Mouse (Mus musculus): ENCODE data around the gene Gm48551.

The Gm48551 gene

DNA sequence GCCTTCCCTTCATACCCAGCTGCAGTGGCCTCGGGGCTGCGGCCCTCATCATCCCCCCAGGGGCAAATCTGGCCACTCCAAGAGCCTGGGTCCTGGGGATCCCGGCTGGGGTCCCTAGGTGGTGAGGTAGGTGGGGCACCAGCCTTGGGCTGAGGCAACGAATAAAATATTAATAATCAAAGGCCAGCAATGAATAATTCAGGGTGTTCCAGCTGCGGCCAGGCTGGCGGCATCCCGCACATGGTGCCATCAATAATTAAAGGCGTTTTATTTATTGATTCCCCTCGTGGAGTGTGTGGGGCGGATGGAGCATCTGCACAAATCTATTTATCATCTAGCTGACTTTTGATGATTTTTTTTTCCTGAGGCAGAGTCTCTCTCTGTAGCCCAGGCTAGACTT lies 19.2 kb downstream of the Gm48551 start:
- DNase-seq (ENCODE audit: extremely low spot score), result no peak

DNA sequence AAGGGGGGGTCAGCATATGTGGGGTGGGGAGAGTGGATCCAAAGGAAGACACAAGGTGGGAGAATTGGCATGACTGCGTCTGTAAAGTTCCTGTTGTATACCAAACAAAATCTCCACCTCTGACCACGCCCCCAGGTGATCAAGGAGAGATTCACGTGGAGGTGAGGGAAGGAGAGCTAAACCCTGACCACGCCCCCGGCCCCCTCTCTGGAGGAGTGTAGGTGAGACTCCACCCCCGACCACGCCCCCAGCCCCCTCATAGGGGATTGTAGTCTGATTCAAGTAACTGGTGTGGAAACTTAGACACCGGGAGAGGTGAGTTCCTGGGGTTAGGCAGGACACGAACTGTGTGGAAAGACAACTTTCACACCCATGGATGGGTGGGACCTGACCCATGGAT lies 19.8 kb downstream of the Gm48551 start:
- no peak for DNase-seq (ENCODE audit: extremely low spot score)

DNA sequence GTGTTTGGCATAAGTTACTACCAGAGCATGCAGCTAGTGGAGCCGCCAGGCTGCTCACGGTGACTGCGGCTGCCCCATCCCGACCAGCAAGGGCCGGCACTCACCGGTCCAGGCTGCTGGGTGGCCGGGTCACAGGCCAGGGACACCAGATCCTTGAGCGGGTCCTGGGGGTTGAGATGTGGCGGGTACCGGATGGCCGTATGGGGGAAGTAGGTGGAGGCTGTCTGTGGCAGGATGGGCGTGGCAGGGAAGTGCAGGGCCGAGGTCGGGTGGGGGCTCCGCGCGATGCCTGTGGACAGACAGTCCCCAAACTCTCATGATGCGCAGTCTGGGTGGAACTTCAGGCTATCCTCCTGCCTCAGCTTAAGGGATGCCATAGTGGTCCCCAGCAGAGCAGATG lies 20.5 kb downstream of the Gm48551 start:
- no peak for DNase-seq (ENCODE audit: extremely low spot score)

DNA sequence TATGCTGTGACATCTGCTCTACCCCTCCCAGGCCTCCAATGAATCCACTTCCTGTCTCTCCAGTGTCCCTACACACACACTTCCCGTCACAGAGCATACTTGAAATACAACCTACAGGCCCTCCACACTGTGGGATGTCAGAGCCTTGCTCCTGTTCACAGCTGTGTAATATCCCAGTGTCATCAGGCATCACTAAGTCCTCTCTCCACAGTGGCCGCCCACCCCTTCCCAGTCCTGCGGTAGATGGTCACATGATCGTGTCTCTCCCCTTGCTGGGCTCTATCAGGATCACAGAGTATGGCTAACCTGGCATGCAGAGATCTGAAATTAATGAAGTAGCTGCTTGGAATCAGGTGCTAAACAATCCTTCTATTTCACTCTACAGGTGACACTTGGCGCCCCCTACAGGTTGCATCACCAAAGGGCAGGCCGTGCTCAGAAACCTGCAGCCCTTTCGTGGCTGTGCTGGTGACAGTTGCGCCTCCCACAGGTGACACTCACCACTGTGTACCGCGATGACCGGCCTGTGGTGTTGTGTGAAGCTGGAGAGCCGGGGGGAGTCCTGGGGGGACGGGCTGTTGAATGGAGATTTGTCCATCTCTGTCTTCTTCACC lies 21.4 kb downstream of the Gm48551 start:
- DNase-seq (ENCODE audit: extremely low spot score), result no peak

DNA sequence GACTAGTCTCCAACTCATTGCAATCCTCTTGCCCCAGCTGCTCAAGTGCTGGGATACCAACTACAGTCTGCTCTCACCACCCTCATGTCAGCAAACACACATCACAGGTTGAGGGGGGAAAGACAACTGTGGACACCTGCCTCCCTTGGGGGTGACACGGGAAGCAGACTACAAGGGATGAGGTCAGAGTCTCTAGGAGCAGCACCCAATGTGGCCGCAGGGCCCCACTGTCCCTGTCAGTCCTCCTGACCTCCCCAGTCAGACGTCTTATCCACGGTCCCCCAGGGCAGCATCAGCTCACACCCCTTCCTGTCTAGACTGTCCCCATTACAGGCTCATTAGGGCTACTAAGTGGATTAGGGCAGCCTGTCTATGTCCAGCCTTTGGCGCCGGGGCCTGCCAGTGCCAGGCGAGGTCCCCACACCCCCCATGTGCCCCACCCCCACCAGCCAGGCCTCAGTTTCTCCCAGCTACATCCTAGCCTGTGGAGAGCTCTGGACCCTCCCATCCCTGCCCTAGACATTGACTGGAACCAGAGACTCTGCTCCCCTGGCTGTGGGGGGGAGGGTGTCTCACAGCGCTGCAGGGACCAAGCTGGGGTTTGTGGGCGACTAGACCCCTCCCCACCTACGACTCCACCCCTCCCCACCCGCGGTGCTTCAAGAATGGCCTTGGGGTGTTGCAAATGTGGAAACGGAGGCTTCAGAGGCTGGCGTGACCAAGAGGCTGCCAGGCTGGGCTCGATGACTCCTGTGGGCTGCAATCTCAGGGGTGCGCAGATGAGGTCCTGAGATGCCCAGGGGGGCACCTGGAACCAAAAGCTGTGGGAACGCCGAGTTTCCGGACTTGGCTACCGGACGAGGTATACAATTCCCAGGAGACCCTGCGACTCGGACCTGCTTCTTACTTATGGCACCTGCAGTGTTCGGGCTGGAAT lies 22.5 kb downstream of the Gm48551 start:
- DNase-seq (ENCODE audit: extremely low spot score), result no peak

DNA sequence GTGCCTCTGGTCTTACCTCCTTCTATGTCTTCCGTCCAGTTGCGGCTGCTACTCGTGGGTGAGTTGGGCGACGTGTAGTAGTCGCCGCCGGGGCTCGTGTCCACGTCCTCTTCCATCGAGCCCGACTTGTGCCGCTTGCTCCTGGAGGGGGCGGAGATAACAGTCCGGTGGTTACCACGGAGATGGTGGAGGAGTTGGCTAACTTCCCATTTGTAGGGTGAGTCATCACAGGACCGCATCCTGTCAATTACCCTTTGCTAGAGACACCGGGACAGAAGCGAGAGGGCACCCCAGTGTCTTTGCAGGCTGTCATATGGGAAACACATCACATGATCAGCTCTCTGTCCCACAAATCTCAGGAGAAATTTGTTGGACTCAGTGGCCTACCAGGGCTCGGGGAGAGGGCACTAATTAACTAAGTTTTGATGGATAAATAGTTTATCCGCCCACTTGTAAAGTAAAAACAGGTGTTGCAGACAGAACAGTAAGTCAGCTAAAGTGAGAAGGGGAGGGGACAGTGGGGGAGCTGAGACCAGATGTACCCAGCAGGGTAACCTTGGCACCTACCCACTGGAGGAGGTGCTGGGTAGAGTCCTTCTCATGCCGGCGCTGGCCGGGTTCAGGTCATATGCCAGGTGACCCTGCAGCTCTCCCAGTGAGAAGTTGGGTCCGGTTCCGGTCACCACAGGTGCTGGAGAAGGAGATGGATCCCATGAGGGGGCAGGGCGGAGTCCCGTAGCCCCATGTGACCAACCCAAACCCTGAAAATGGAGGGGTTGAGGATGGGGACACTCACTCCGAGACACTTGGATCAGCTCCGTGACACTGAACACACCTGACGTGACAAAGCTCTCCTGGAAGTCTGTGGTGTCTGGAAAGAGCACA lies 23.5 kb downstream of the Gm48551 start:
- DNase-seq (ENCODE audit: extremely low spot score), result peak; percentile 55

DNA sequence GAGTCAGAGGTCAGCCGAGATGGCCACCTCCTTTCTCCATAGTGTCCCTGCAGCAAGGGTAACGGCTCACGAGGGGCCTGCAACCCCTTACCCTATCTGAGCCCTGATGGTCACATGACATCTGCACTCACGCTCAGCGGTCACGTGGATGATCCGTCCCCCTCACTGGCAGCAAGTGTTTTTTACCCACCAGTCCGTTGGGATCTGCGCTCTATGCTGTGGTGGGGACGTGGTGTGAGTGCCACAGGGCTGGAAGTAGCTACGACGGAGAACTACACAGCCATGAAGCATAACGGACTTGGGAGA lies 24.1 kb downstream of the Gm48551 start:
- no peak for DNase-seq (ENCODE audit: extremely low spot score)

DNA sequence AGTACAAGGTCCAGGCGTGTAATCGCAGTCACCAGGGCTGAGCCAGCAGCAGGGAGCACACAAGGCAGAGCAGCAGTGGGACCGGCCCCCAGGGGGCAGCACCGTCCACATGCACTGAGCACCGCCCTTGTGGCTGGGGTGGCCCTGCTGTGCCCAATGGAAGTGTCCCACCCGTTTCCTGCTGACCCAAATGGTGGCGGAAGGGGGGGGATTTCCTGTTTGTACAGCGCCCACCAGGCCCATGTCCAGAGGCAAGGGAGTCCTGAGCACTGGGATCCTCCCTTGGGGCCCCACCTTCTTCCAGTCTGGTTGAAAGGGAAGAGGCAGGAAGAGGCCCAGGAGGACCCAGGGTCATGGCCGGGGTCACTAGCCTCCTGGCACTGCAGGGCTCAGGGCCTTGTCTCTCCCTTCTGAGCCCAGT lies 24.6 kb downstream of the Gm48551 start:
- peak; percentile 83 for DNase-seq (ENCODE audit: extremely low spot score)

DNA sequence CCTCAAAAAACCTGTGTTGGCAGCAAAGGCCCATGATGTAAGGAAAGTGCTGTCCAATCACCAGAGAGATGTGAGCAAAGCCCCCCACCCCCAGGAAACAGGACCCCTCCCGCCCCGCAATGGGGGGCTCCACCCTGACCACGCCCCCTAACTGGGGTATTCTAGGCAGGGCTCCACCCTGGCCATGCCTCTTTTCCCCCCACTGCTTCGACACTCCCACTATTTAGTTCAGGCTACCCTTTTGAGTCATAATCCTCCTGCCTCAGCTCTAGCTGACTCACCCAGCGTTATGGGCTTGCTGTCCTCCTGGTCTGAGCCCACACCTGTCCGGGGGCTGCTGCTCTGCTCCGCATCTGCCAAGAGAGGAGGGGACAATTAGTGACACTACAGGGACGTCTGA lies 25.1 kb downstream of the Gm48551 start:
- DNase-seq (ENCODE audit: extremely low spot score), result no peak

DNA sequence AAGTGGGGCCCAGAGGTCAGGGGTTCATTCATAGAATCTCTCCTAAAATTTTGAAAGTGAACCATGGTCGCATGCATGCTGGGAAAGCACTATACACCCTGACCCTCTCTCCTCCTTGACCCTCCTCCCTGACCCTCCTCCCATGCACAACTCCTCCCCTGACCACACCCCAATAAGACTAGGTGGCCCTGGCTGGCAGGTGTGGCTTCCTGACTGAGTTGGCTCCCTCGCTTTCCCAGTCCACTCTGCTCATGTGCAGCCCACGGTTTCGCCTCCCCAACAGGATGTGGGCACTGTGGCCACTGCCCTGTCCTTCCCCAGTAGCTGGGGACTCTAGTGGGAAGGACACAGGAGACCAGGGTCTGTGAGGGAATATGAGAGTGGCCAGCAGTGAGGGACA lies 26.1 kb downstream of the Gm48551 start:
- no peak for DNase-seq (ENCODE audit: extremely low spot score)

DNA sequence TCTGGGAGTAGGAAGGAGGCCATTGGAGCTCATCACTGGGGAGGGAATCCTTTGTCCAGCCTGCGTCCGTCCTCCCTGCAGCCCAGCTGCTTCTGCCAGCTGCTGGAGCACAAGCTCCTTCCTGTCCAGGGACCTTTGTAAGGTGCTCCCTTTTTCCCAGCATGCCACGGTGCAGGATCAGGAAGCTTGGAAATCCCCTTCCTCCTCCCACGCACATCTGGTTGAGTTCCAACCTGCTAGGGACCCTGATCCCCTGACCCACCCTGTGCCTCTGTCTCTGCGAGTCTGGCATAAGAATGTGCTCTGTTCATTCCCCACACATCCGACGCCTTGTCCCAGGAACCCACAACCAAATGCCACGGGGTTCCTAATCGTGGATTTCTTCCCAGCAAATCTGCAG lies 26.7 kb downstream of the Gm48551 start:
- no peak for DNase-seq (ENCODE audit: extremely low spot score)

DNA sequence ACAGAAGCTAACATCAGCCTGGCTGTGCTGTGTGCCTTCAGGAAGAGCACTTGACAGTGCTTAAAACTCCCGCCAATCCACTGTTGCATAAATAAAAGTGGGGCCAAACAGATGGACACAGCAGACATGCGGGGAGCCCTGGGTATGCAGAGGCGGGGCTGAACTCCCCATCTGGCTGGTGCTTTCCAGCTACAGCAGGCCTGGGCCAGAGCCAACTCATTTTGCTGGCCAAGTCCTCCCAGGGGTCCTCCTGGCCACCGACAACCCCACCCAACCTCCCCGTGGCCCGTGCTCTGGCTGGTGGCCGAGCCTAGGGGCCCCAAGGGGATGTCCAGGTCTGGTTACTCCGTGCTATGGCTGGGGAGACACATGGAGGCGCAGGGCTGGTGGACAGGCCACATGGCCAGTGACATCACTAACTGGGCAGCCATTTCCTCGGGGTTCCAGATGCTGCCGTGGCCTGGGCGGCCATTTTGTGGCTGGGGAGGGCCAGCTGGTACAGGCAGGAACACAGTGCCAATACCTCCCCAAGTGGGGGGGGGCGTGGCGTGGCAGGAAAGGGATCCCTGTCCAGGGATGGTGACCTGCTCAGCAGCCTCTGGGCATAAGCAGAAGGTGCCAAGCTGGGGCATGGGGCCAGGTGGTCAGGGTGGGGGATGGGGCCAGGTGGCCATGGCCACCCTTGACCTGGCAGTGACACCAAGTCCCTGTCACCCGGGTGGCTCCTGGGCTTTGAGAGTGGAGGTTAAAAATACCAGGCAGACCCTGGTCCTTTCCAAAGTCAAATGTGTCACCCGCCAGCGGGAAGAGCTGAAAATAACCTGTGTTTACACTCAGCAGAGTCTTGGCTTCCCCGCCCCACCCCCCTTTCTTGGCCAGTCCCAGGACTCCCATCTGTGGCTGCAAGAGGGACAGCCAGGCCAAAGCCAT lies 27.5 kb downstream of the Gm48551 start:
- no peak for DNase-seq (ENCODE audit: extremely low spot score)

DNA sequence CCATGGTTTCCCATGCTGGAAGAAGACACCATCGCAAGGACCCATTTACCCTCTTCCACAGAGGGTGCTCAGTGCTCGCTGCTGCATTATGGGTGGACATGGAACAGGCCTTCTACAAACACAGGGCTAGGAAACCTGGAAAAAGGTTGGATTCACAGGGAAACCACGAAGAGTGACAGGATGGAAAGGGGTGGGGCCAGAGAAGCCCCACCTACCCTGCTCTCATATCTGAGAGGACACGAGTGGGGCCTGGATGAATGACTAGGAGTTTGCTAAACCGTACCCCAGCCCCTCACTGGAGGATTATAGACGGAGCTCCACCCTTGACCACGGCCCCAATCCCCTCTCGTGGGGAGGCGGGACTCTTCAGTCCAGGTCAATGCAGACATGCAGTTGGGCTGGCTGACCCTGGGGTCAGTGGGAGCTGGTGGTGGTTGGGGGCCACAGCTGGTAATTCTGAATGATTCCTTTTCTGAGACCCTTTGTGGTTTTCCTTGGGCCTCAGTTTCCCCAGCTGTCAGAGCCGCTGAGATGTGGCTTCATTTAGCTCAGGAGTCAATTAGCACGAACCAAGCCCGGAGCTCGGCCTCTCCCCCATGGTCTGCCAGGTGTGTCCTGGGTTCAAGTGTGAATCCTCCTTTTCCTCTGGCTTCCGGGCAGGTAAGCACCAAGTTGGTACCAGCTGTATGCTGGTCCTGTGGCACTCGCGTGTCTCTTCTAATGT lies 28.5 kb downstream of the Gm48551 start:
- DNase-seq (ENCODE audit: extremely low spot score), result no peak

DNA sequence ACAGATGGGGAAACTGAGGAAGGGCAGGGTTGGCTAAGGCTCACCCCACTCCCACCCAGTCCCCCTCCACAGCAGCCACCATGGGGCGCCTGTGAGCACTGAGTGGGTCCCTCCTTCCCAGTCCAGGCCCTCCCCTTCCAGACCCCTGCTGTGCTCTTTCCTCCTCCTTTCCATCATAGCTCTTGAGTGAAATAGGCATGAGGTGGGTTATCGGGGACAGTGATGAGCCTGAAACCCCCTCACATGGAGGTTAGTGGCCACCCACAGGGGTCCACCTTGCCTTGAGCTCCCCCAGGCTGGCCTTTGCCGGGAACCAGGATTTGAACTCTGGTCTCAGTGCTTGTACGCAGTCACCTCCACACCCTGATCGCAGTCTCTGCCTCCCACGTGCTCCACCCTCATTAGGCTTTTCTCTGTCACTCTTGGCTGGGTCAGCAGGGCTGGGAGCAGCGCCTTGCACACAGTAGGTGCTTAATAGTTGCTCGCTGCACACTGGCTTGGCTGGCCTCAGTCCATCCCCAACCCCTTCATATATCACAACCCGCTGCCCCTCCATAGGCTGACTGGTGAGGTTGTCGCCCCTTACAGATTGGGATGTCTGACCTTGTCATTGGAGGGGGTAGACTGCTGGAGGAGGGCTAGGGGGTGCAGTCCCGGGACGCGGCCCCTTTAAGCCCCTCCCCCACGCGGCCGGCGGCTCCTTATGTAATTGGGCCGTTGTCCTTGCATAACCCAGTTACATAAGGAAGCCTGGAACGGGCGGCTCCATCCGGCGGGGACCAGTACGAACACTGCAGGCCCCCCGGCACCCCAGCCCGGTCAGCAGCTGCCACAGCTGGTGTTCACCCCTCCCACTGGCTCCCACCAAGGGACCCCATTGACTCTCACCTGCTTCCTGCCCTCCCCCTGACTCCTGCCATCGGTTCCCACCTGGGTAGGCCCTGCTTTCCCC lies 29.3 kb downstream of the Gm48551 start:
- DNase-seq (ENCODE audit: extremely low spot score), result no peak

DNA sequence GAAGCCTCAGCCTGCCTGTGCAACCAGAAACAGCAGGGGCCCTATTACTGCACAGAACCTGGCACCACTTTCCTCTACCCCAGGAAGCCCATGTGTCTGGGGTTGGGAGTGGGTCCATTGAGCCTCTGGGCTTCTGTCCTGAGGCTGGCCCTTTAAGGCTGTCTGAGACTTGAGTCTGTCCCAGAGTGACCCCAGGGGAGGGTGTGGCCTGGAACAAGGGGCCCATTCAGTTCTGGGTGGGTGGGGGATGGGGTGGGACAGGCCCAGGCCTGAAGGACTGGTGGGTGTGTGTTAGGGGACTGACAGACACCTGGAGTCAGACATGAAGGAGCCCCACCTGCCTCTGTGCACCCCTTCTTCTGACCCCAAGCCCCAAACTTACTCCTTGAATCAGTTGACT lies 30.4 kb downstream of the Gm48551 start:
- no peak for DNase-seq (ENCODE audit: extremely low spot score)

DNA sequence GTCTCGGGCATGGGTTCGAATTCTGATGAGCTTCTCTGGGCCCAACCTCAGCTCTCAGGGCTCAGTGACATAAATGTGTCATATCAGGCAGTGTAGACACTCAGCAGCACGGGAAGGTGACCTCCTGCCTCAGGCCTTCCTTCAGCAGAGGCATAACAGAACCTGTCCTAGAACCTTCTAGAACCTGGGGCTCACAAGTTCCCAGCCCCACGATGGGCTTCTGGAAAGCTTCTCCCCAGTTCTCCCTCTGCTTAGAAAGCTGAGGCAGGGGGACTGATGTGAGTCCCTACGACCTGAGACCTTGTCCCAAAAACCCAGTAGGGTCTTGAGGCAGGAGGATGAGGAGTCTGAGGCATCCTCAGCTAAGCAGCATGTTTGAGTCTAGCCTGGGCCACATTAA lies 30.9 kb downstream of the Gm48551 start:
- no peak for DNase-seq (ENCODE audit: extremely low spot score)

DNA sequence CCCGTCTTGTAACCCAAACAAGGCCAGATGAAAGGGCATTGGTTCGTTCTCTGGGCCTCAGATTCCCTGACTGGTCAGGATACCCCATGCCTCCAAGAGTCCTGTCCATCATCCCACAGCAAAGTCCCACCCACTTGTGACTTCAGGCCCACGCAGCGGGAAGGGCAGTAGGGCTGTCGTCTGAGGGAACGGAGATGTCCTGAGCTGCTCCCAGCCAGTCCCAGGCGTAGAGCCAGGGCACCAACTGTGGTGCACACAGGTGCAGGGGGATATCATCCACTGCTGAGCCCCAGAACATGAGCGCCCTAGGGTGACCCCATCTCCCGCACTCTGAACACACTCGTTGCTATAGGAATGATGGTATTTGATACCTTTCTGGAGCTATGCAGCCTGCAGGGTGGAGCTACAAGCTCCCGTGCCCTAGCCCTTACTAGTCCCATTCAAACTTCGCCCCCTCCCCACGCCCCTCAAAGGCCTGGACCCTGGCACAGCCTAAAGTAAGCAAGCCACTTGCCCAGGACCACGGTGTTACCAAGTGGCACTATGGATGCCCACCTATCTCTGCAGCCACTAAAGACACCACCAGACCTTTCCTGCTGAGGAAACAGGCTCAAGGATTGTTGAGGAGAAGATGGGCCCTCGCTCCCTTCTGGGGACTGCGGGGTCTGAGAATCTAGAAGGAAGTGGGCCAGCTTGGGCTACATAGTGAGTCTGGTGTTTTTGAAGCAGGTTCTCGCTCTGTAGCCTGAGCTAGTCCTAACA lies 31.5 kb downstream of the Gm48551 start:
- no peak for DNase-seq (ENCODE audit: extremely low spot score)

DNA sequence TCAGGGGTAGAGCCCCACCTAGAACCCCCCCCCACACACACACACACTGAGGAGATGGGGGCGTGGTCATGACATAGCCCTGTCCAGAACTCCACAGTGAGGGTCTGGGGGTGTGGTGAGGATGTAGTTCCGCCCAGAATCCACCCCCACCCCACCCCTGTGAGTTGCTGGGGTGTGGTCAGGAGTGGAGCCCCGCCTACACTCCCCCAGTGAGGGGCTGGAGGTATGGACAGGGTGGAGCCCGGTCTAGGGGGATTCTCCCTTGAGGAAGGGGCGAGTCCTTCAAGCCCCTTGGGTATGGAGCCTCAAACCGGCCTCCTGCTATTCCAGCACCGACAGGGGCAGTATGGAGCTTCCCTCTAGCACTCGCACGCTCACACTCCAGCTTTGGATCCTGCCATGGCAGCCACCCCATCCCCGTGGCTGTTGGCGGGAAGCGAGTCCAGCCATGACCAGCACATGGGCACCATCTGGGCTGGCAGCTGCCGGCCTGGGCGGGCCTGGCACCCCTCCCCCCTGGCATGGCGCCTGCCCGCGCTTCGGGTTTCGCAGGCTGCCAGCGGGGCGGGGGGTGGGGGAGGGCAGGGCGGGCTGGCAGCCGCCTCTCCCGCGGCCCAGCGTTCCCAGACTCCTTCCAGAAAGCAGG lies 32.4 kb downstream of the Gm48551 start:
- peak; percentile 86 for DNase-seq (ENCODE audit: extremely low spot score)
